Mouse (Mus musculus) left cerebral cortex, adult 18-20 months (tissue): ENCODE measurements around the gene Nxf7. TPM values are rescaled to one million over a fixed set of nuclear protein-coding genes. Genes with fewer than 3 reads are reported as not detected.
"Not testable (repeated sequence)": the region's sequence is repeated elsewhere in the genome, so short reads cannot be mapped to it uniquely, and the experiment has no call there.

Experiments used
- DNase-seq, 2 experiments: peaks; one replicate each; pipeline ENCODE4 v3.0.0; 2021 to 2022; ENCODE audit warnings: low spot score in 2 of 2, mixed read lengths in 1 of 2
- long read RNA-seq, 2 experiments: library from polyadenylated mRNA; stranded (forward); transcript quantifications; one replicate each; pipeline ENCODE4 v2.0.0; 2021
- total RNA-seq, 2 experiments: library from RNA; stranded (reverse); gene quantifications; 2 replicates each; pipeline ENCODE4 v1.2.3; 2021

The Nxf7 gene
- total RNA-seq: 1 to 10 TPM; 4.2 to 4.7 TPM
- long read RNA-seq, experiment 1, partial matches to known transcripts: 0 of 1 reads
- long read RNA-seq, experiment 1, other reads (novel, unspliced or antisense): 1 of 1 reads
- long read RNA-seq, experiment 2: 0 reads

GRCm38 (mm10) chrX:135598677-135599076 is at the start of gene Nxf7:
TSS of gene Nxf7 (minus strand) at chrX:135598777.
- no peak for DNase-seq

GRCm38 (mm10) chrX:135627605-135628004 is 29.0 kb upstream of the Nxf7 start, which contains the start of gene Prame:
TSS of gene Prame (minus strand) at chrX:135627705.
- no peak for DNase-seq

DNA sequence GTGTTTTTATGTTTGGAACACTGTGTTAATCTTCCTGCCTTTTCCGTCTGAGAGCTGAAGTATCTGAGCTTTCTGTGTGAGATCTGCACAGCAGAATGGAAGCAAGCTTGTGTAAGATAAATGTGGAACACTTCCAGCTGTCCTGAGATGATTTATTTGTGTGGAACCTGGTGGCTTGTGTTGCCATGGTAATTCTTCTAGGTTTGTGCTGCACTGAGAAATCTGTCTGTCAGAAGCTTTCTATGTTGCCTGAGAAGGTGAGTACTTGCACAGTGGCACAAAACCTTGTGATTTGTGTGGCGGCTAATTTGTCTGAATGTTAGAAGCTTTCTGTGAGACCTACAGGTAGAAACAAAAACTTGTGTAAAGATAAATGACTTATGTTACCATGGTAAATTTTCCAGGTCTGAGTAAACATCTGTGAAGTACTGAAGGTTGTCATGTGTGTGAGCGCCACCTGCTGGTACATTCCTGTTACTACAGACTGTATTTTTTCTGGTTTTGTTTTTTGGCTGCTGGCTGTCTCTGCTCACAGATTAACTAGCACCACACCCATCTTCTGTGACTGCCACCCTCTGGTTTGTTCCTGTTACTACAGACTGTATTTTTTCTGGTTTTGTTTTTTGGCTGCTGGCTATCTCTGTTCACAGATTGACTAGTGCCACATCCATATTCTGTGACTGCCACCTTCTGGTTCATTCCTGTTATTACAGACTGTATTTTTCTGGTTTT is 2.9 kb upstream of the Nxf7 start:
- peak; percentile 41 to 53 for DNase-seq

DNA sequence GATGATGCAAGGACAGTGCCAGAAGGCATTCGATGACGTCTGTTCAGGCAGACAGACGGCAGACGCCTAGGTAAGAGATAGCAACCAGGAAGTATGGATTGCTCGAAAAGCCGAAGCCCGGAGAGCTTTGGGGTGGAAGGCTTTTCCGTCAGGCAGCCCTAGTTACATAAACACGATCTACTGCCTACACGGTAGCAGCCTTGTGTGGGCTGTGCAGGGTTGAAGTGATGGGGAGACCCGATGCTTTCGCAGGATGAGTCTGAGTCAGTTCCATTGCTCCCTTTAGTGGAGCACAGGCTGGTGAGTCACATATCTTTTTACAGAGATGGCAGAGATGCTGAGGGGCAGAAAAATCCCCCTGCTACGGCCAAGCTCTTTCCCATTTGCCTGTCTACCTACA is 481 bp downstream of the Nxf7 start:
- DNase-seq: peak; percentile 36 to 42

GRCm38 (mm10) chrX:135576412-135576811 is 22.2 kb downstream of the Nxf7 start:
- no peak for DNase-seq

DNA sequence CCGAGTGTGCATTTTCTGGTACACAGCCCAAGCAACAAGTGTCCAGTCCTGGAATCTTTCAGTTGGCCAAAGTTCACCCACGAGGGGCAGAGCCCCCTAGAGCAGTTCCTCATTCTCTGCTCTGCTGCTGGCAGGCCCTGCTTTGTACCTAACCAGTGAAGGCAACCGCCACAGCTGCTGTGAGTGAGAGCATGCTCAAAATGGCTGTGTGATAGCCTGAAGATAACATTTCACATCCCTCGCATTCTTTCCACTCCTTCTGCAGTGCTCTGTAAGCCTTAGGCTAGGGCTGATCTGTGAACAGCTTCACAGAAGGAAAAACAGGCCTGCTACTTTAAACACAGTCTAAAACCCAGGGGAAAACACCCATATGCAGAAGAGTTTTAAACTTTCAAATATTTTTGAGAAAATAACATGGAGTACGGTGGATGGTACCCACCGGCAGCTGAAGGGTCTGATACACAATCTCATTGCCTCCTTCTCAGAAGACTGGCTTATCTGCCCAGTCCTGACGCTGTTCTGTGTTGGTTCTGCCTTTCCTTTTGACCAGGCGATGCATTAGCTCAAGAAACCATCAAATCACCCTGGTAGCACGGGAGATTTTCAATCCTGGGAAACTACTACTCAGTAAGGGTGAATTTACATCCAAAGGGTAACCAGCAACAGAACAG is 23.5 kb downstream of the Nxf7 start:
- not testable (repeated sequence) for DNase-seq

GRCm38 (mm10) chrX:135574261-135574957 is 24.2 kb downstream of the Nxf7 start:
- not testable (repeated sequence) for DNase-seq

DNA sequence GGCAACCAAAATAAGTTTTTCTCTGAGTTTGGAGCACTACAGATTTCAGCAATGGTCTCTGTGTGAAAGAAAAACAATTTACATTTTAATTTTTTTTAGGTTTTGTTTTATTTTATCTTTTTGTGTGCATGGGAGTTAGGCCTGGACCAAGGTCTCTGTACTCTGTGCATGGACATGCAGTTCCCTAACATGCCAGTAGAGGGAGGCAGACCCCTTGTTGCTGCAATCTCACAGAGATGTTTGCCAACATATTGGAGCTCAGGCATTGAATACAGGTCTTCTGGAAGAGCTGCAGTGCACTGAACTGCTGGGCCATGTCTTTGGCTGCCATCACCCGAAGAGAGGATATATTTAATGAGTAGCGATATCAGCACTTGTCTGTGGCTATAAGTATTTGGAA is 29.1 kb downstream of the Nxf7 start:
- peak; percentile 30 to 76 for DNase-seq

DNA sequence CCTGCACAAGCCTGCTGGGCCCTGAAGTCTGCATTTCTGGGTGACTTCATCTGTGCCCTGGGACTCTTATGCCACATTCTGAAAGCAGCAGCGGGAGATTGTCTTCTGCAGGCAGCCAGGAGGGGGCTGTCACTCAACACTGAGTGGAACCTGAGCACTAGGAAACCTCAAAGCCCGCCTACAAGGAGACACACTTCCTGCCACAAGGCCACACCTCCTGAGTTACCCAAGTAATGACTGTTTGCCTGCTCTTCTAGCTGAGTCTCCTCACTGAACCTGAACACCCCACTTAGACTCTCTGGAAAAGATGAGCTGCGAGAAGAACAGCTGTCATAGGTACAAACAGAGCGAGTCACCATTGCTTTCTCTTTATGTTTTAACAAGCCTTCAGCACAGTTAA is 33.6 kb downstream of the Nxf7 start:
- DNase-seq: not testable (repeated sequence)

DNA sequence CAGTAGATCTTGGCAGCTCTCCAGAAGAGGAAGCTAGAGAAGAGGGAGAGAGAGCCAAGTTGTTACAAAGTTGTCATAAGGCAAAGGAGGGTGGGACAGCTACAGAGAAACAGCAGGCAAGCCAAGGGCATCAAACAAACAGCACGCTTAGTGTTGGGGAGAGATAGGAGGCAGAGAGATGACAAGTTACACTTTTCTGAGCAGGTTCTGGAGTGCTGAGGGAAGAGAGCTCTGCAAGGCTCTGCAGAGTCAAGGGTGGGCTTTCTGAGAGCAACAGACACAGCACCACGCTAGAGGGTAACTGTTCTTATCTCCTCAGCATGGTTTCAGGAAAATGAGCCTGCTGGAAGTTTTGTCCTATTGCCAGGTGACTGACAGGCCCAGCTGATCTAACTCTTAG is 35.7 kb downstream of the Nxf7 start:
- no peak for DNase-seq

DNA sequence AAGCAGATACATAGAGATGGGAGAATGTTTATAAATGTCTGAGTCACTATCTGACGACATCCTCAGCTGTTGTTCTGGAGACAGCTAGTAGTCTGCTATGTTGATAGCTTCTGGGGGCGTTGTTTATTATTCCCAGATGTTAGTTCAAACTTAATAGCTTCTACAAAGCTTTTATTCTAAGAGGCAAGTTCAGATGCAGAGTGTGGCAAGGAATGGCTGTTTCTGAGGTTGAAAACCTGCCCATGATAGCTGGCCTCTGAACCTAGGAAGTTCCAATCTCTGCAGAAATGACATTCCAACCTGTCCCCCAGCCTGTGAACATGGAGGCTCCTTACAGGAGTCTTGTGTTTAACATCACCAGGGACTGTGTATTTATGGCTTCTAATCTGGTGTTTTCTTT is 36.9 kb downstream of the Nxf7 start:
- not testable (repeated sequence) for DNase-seq

DNA sequence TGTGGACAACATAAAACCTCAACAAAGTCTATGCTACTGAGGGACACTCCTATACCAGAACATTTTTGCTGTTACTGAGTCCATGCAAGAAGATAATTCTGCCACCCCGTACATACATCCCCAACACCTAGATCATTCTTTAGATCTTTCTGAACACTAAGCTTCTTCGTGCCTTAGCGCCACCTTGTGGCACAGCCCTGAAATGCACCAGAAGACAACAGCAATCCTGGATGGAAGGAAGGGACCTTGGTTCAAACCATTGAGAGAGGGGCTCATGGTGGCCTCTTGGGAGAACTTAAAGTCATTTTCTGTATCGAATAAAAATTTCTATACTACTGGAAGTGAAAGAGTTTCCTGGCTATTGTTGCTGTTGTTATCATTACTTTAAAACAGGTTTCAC is 37.6 kb downstream of the Nxf7 start:
- peak; percentile 37 to 60 for DNase-seq

GRCm38 (mm10) chrX:135559665-135560064 is 38.9 kb downstream of the Nxf7 start:
- DNase-seq: peak; percentile 31 to 33

Other genes starting within 250 kb of the Nxf7 start
- gene Gm5128, start 225.5 kb downstream of the Nxf7 start, total RNA-seq: not detected
- under 1 TPM in 1 of 2 experiments, not detected in 1; 0.09 TPM for gene Gm7903, start 164.9 kb downstream of the Nxf7 start, total RNA-seq
- gene AV320801, start 104.2 kb downstream of the Nxf7 start, total RNA-seq: not detected
- gene Prame, start 28.9 kb upstream of the Nxf7 start, total RNA-seq: not detected
- not detected for gene Tcp11x2, start 95.0 kb upstream of the Nxf7 start, total RNA-seq
- not detected for gene Tmsb15a, start 126.5 kb upstream of the Nxf7 start, total RNA-seq
- gene Armcx5, start 144.0 kb upstream of the Nxf7 start, total RNA-seq: 10 to 100 TPM; 30.0 to 32.9 TPM
- 100 to 1,000 TPM; 340 to 388 TPM for gene Gprasp1, start 144.0 kb upstream of the Nxf7 start, total RNA-seq
- gene Bhlhb9, start 198.8 kb upstream of the Nxf7 start, total RNA-seq: 10 to 100 TPM; 62.7 to 64.4 TPM
- gene Gprasp2, start 240.3 kb upstream of the Nxf7 start, total RNA-seq: 100 to 1,000 TPM; 198 to 207 TPM